Mouse (Mus musculus): ENCODE measurements around the gene Bicd2.

GRCm38 (mm10) chr13:49309501-49309900, 31.9 kb upstream of the Bicd2 start:
- TF ChIP-seq CTCF (conservative IDR thresholded peaks at IDR 0.05; ENCODE audit: low read length) (no peak), POU5F1 (IDR thresholded peaks at IDR 0.05; ENCODE audit: borderline replicate concordance, low read length) (no peak)
